8 mouse cellular contexts compared by ENCODE assay signal in genomic region chr2:65792516-65792915, GRCm38 (mm10). TPM values are rescaled to one million over a fixed set of nuclear protein-coding genes. Genes with fewer than 3 reads are reported as not detected.
A peak's percentile ranks its signal among the peaks of the same experiment; 100 is the strongest.
DNase-seq lines count a peak whose midpoint lies in the region; ATAC-seq lines count a peak whose summit lies in the region.

No protein-coding gene starts in this region.

- no peaks in the 10 kb centered on the region for H3K36me3 ChIP-seq in heart, embryonic 15.5 days
- no peaks in the 10 kb centered on the region for H3K36me3 ChIP-seq in neural tube, embryonic 13.5 days
- no peaks in the 10 kb centered on the region for H3K36me3 ChIP-seq in stomach, embryonic 16.5 days (ENCODE audit: control insufficient read depth, insufficient read depth, low read length)

- H3K4me3 ChIP-seq in heart, embryonic 15.5 days = no peak overlapping the region
- H3K4me3 ChIP-seq in neural tube, embryonic 13.5 days = no peak overlapping the region
- no peak overlapping the region for H3K4me3 ChIP-seq in stomach, embryonic 16.5 days (replicated peaks; ENCODE audit: low read length)

- H3K4me1 ChIP-seq in heart, embryonic 15.5 days (replicated peaks) = no peaks in the 10 kb centered on the region
- H3K4me1 ChIP-seq in neural tube, embryonic 13.5 days (replicated peaks) = 0 out of 2 replicates have a peak, but pooled peaks cover 3% of the 10 kb centered on the region
- no peaks in the 10 kb centered on the region for H3K4me1 ChIP-seq in stomach, embryonic 16.5 days (ENCODE audit: control insufficient read depth, insufficient read depth, low read length)

- H3K27me3 ChIP-seq in heart, embryonic 15.5 days = no peaks in the 10 kb centered on the region
- no peaks in the 10 kb centered on the region for H3K27me3 ChIP-seq in neural tube, embryonic 13.5 days
- H3K27me3 ChIP-seq in stomach, embryonic 16.5 days (ENCODE audit: control insufficient read depth, insufficient read depth, low read length) = no peaks in the 10 kb centered on the region

- WGBS in heart, embryonic 15.5 days = 28% methylated on average over 3 of the region's 3 CpGs
- 26% methylated on average over 3 of the region's 3 CpGs for WGBS in neural tube, embryonic 13.5 days
- WGBS in stomach, embryonic 16.5 days = 22% methylated on average over 3 of the region's 3 CpGs

- ATAC-seq in heart, embryonic 15.5 days (replicated peaks; ENCODE audit: insufficient number of reproducible peaks, insufficient read depth, low FRiP score, low read depth) = no peak
- ATAC-seq in neural tube, embryonic 13.5 days (ENCODE audit: low read depth) = 0 out of 2 replicates have a peak, but pooled peaks have one; percentile 43
- peak; percentile 72 to 83 for ATAC-seq in hematopoietic stem cell, adult 5-6 weeks (replicated peaks in 1 of 2; ENCODE audit: insufficient read depth in 1 of 2, low FRiP score in 2 of 2, low TSS enrichment in 1 of 2, low read depth in 1 of 2, poor library complexity in 2 of 2, severe bottlenecking in 2 of 2)
- no peak for ATAC-seq in stomach, embryonic 16.5 days (ENCODE audit: insufficient read depth, low FRiP score)

- intact Hi-C loops in heart, postnatal 25 days (cut with DNase I) = loop anchor here (5.0 kb wide), 2 partner anchors 250 to 390 kb away; no protein-coding TSS in a partner anchor
- intact Hi-C loops in gastrocnemius, postnatal 36 days (cut with DNase I) = loop anchor here (10.0 kb wide), 2 partner anchors 252 to 392 kb away; no protein-coding TSS in a partner anchor

- DNase-seq in heart, postnatal 25 days (ENCODE audit: low spot score) = no peak
- no peak for DNase-seq in neural tube, embryonic 10.5 days (ENCODE audit: extremely low spot score, low spot score)
- no peak for DNase-seq in yolk sac, embryonic 10.5 days (ENCODE audit: low spot score)
- no peak for DNase-seq in gastrocnemius, postnatal 36 days

- H3K27ac ChIP-seq in heart, embryonic 15.5 days = no peak overlapping the region
- no peak overlapping the region for H3K27ac ChIP-seq in neural tube, embryonic 13.5 days (replicated peaks)
- no peak overlapping the region for H3K27ac ChIP-seq in stomach, embryonic 16.5 days (ENCODE audit: low read length)

- H3K9me3 ChIP-seq in heart, embryonic 15.5 days (replicated peaks) = peaks cover 11% of the 10 kb centered on the region
- peaks cover 4% of the 10 kb centered on the region; the same call in 1 of the 2 replicates for H3K9me3 ChIP-seq in neural tube, embryonic 13.5 days
- peaks cover 6% of the 10 kb centered on the region; the same call in 1 of the 2 replicates for H3K9me3 ChIP-seq in stomach, embryonic 16.5 days (replicated peaks; ENCODE audit: control insufficient read depth, low read length)

- H3K4me2 ChIP-seq in heart, embryonic 15.5 days = peak overlapping the region; percentile 27; the same call in 1 of the 2 replicates
- no peak overlapping the region for H3K4me2 ChIP-seq in neural tube, embryonic 13.5 days
- H3K4me2 ChIP-seq in stomach, embryonic 16.5 days (ENCODE audit: low read depth, low read length) = peak overlapping the region; percentile 43

- H3K9ac ChIP-seq in heart, embryonic 15.5 days = no peak overlapping the region
- H3K9ac ChIP-seq in neural tube, embryonic 13.5 days = 0 out of 2 replicates have a peak overlapping the region, but pooled peaks have one; percentile 34
- no peak overlapping the region for H3K9ac ChIP-seq in stomach, embryonic 16.5 days (ENCODE audit: low read length)

RNA-seq across cellular contexts. Expression of gene Csrnp3, which starts 53.1 kb away (rescaled TPM):
- 0.64 and 1.2 TPM in 2 replicates for polyA plus RNA-seq in heart, embryonic 15.5 days (2015; fragmentation: Nextera tagmentation; extraction: Ambion mirVana)
- total RNA-seq in heart, postnatal 25 days (2021) = under 1 TPM; 0.22 to 0.23 TPM
- 33.4 and 42.1 TPM in 2 replicates for polyA plus RNA-seq in neural tube, embryonic 13.5 days (2015; fragmentation: Nextera tagmentation; extraction: Ambion mirVana)
- 0.06 and 0.89 TPM in 2 replicates for total RNA-seq in hematopoietic stem cell, adult 5-6 weeks (2017)
- 1.2 and 1.3 TPM in 2 replicates for polyA plus RNA-seq in stomach, embryonic 16.5 days (2015; fragmentation: Nextera tagmentation; extraction: Ambion mirVana)
- under 1 TPM; 0.08 to 0.20 TPM for total RNA-seq in gastrocnemius, postnatal 36 days (2021)

Comparison
In these comparisons a context has a peak if more than half of its experiments do, and no peak if none do; other contexts are left out.
1. ATAC-seq: peak in neural tube, embryonic 13.5 days (single experiment) and hematopoietic stem cell, adult 5-6 weeks (2 of 2); none in heart, embryonic 15.5 days (single experiment) and stomach, embryonic 16.5 days (single experiment).